Mouse (Mus musculus): Measurements from ENCODE around the gene Piezo1.

GRCm38 (mm10) chr8:122593783-122594507 lies 42.8 kb upstream of the Piezo1 start:
- no peak for TF ChIP-seq CTCF (IDR thresholded peaks at IDR 0.05; ENCODE audit: low read depth, low read length)
- TF ChIP-seq POLR2A (IDR thresholded peaks at IDR 0.05; ENCODE audit: extremely low read depth, insufficient read depth, low read length): no peak
